20 mouse cellular contexts compared by ENCODE assay signal in genomic region chr7:118811407-118812106, GRCm38 (mm10). TPM values are rescaled to one million over a fixed set of nuclear protein-coding genes. Genes with fewer than 3 reads are reported as not detected.
A peak's percentile ranks its signal among the peaks of the same experiment; 100 is the strongest.
DNase-seq lines count a peak whose midpoint lies in the region; ATAC-seq lines count a peak whose summit lies in the region.
"Had no signal": no experiment of that assay in that cellular context is flagged by ENCODE, and none has a peak within 500 bp of the region (broad histone marks: within the 10 kb centered on the region; RNA-seq: fewer than 3 reads in every experiment).

No protein-coding gene starts in this region.

- H3K27ac ChIP-seq in kidney, embryonic 16.5 days (ENCODE audit: low read length) = no peak overlapping the region
- H3K27ac ChIP-seq in liver, embryonic 15.5 days (replicated peaks) = no peak overlapping the region
- H3K27ac ChIP-seq in intestine, embryonic 16.5 days (ENCODE audit: low read length) = no peak overlapping the region
- H3K27ac ChIP-seq: embryonic facial prominence, embryonic 13.5 days; forebrain, embryonic 10.5 days; heart, embryonic 13.5 days; hindbrain, embryonic 12.5 days; limb, embryonic 13.5 days; midbrain, embryonic 13.5 days had no signal

- DNase-seq in gastrocnemius, adult 18-20 months (ENCODE audit: low spot score) = peak; percentile 13
- DNase-seq in gastrocnemius, postnatal 4 days (ENCODE audit: low spot score in 2 of 2) = no peak
- peak; percentile 29 to 32 for DNase-seq in kidney, adult 8-10 months
- DNase-seq in left cerebral cortex, adult 11 months (ENCODE audit: low spot score) = no peak
- DNase-seq: cerebellum, adult 11-12 months; lung, postnatal 14 days; right cerebral cortex, postnatal 14 days; thymus, postnatal 36 days had no signal

- ATAC-seq in kidney, embryonic 16.5 days (ENCODE audit: low FRiP score, low TSS enrichment) = no peak
- peak; percentile 85 for ATAC-seq in granulocyte monocyte progenitor cell, adult 5-6 weeks (replicated peaks; ENCODE audit: poor library complexity, severe bottlenecking)
- peak; percentile 49; the same call in 1 of the 2 replicates for ATAC-seq in liver, embryonic 15.5 days (ENCODE audit: insufficient read depth)
- ATAC-seq in intestine, embryonic 16.5 days = no peak
- ATAC-seq: midbrain, embryonic 13.5 days; Patski had no signal

- WGBS in kidney, embryonic 16.5 days = 80% methylated on average over 12 of the region's 12 CpGs
- 28% methylated on average over 12 of the region's 12 CpGs for WGBS in liver, embryonic 15.5 days (ENCODE audit: insufficient replicate concordance)
- WGBS in intestine, embryonic 16.5 days = 73% methylated on average over 12 of the region's 12 CpGs

- no peaks in the 10 kb centered on the region for H3K9me3 ChIP-seq in kidney, embryonic 16.5 days (ENCODE audit: low read length)
- no peaks in the 10 kb centered on the region for H3K9me3 ChIP-seq in liver, embryonic 15.5 days (replicated peaks)
- no peaks in the 10 kb centered on the region for H3K9me3 ChIP-seq in intestine, embryonic 16.5 days (ENCODE audit: control insufficient read depth, low read length)
- H3K9me3 ChIP-seq: embryonic facial prominence, embryonic 13.5 days; forebrain, embryonic 10.5 days; heart, embryonic 13.5 days; hindbrain, embryonic 12.5 days; limb, embryonic 13.5 days; midbrain, embryonic 13.5 days had no signal

- peaks cover 11% of the 10 kb centered on the region; the same call in 1 of the 2 replicates for H3K4me1 ChIP-seq in kidney, embryonic 16.5 days (ENCODE audit: insufficient read depth, low read length)
- H3K4me1 ChIP-seq in liver, embryonic 15.5 days (replicated peaks) = peaks cover 18% of the 10 kb centered on the region
- H3K4me1 ChIP-seq in intestine, embryonic 16.5 days (ENCODE audit: control insufficient read depth, insufficient read depth, low read length) = no peaks in the 10 kb centered on the region; the same call in 1 of the 2 replicates
- H3K4me1 ChIP-seq: embryonic facial prominence, embryonic 13.5 days; limb, embryonic 13.5 days had no signal

- H3K36me3 ChIP-seq in kidney, embryonic 16.5 days (ENCODE audit: insufficient read depth, low read length) = peaks cover 13% of the 10 kb centered on the region
- H3K36me3 ChIP-seq in liver, embryonic 15.5 days (replicated peaks) = peaks cover 14% of the 10 kb centered on the region
- H3K36me3 ChIP-seq in intestine, embryonic 16.5 days (ENCODE audit: control insufficient read depth, insufficient read depth, low read length) = peaks cover 7% of the 10 kb centered on the region; the same call in 1 of the 2 replicates

- H3K4me2 ChIP-seq in kidney, embryonic 16.5 days (replicated peaks; ENCODE audit: low read depth, low read length) = no peak overlapping the region
- H3K4me2 ChIP-seq in liver, embryonic 15.5 days = no peak overlapping the region
- H3K4me2 ChIP-seq in intestine, embryonic 16.5 days (ENCODE audit: low read depth, low read length) = no peak overlapping the region
- H3K4me2 ChIP-seq: embryonic facial prominence, embryonic 13.5 days; heart, embryonic 13.5 days; hindbrain, embryonic 12.5 days; limb, embryonic 13.5 days; midbrain, embryonic 13.5 days had no signal

- H3K27me3 ChIP-seq in kidney, embryonic 16.5 days (ENCODE audit: insufficient read depth, low read length) = no peaks in the 10 kb centered on the region
- H3K27me3 ChIP-seq in liver, embryonic 15.5 days = no peaks in the 10 kb centered on the region
- H3K27me3 ChIP-seq in intestine, embryonic 16.5 days (replicated peaks; ENCODE audit: control insufficient read depth, insufficient read depth, low read length) = no peaks in the 10 kb centered on the region
- H3K27me3 ChIP-seq: CH12.LX; embryonic facial prominence, embryonic 13.5 days; heart, embryonic 13.5 days; hindbrain, embryonic 12.5 days; limb, embryonic 13.5 days; midbrain, embryonic 13.5 days; Patski had no signal

- no peak overlapping the region for H3K9ac ChIP-seq in kidney, embryonic 16.5 days (replicated peaks; ENCODE audit: low read length)
- no peak overlapping the region for H3K9ac ChIP-seq in liver, embryonic 15.5 days
- H3K9ac ChIP-seq in intestine, embryonic 16.5 days (ENCODE audit: low read depth, low read length) = no peak overlapping the region
- H3K9ac ChIP-seq: embryonic facial prominence, embryonic 13.5 days; heart, embryonic 13.5 days; hindbrain, embryonic 12.5 days; limb, embryonic 13.5 days; midbrain, embryonic 13.5 days had no signal

- H3K4me3 ChIP-seq in kidney, embryonic 16.5 days (ENCODE audit: low read length) = no peak overlapping the region
- H3K4me3 ChIP-seq in liver, embryonic 15.5 days (replicated peaks) = no peak overlapping the region
- H3K4me3 ChIP-seq in intestine, embryonic 16.5 days (ENCODE audit: low read length) = no peak overlapping the region
- H3K4me3 ChIP-seq: embryonic facial prominence, embryonic 13.5 days; forebrain, embryonic 10.5 days; heart, embryonic 13.5 days; hindbrain, embryonic 12.5 days; limb, embryonic 13.5 days; midbrain, embryonic 13.5 days had no signal

RNA-seq across cellular contexts. Expression of gene Iqck, which starts 44.0 kb away (rescaled TPM):
- total RNA-seq in gastrocnemius, adult 18-20 months (2021) = under 1 TPM; 0.14 to 0.24 TPM
- 1 to 10 TPM in 1 of 2 experiments, under 1 TPM in 1; 0.73 to 1.6 TPM for total RNA-seq in gastrocnemius, postnatal 4 days (2021)
- 3.0 and 3.1 TPM in 2 replicates for polyA plus RNA-seq in kidney, embryonic 16.5 days (2015; fragmentation: Nextera tagmentation; extraction: Ambion mirVana)
- 0.58 TPM in 1 of 2 replicates, not detected in the other for total RNA-seq in granulocyte monocyte progenitor cell, adult 5-6 weeks (2014; fragmentation: Nextera tagmentation)
- total RNA-seq in granulocyte monocyte progenitor cell, adult 5-6 weeks (2017) = 0.57 and 1.2 TPM in 2 replicates
- 0.20 and 0.22 TPM in 2 replicates for polyA plus RNA-seq in liver, embryonic 15.5 days (2015; fragmentation: Nextera tagmentation; extraction: Ambion mirVana)
- polyA plus RNA-seq in intestine, embryonic 16.5 days (2015; fragmentation: Nextera tagmentation; extraction: Ambion mirVana) = 1.5 and 1.7 TPM in 2 replicates

RNA-seq across cellular contexts. Expression of gene Knop1, which starts 44.5 kb away (rescaled TPM):
- total RNA-seq in gastrocnemius, adult 18-20 months (2021) = 10 to 100 TPM; 25.3 to 25.8 TPM
- total RNA-seq in gastrocnemius, postnatal 4 days (2021) = 10 to 100 TPM; 32.5 to 35.2 TPM
- 95.7 and 113 TPM in 2 replicates for polyA plus RNA-seq in kidney, embryonic 16.5 days (2015; fragmentation: Nextera tagmentation; extraction: Ambion mirVana)
- total RNA-seq in granulocyte monocyte progenitor cell, adult 5-6 weeks (2014; fragmentation: Nextera tagmentation) = 42.5 and 51.6 TPM in 2 replicates
- total RNA-seq in granulocyte monocyte progenitor cell, adult 5-6 weeks (2017) = 36.8 and 72.4 TPM in 2 replicates
- polyA plus RNA-seq in liver, embryonic 15.5 days (2015; fragmentation: Nextera tagmentation; extraction: Ambion mirVana) = 21.2 and 26.0 TPM in 2 replicates
- polyA plus RNA-seq in intestine, embryonic 16.5 days (2015; fragmentation: Nextera tagmentation; extraction: Ambion mirVana) = 70.8 and 77.7 TPM in 2 replicates

Comparison
In these comparisons a context has a peak if more than half of its experiments do, and no peak if none do; other contexts are left out.
1. DNase-seq: peak in gastrocnemius, adult 18-20 months (single experiment) and kidney, adult 8-10 months (2 of 2); none in gastrocnemius, postnatal 4 days (0 of 2) and left cerebral cortex, adult 11 months (single experiment).
2. ATAC-seq: peak in granulocyte monocyte progenitor cell, adult 5-6 weeks (single experiment) and liver, embryonic 15.5 days (single experiment); none in kidney, embryonic 16.5 days (single experiment) and intestine, embryonic 16.5 days (single experiment).